Mouse (Mus musculus) mouse trophoblast stem cell (cell line): ENCODE measurements around the gene Treh.
"Not testable (repeated sequence)": the region's sequence is repeated elsewhere in the genome, so short reads cannot be mapped to it uniquely, and the experiment has no call there.

ENCODE experiments used
- in situ Hi-C, 2 experiments: fragments of 300-500 bp; cut with MseI, MboI; formaldehyde crosslinking; loops; 2 replicates in 1 of 2; 3 replicates in 1 of 2; pipeline ENCODE4 v1.15.1; 2025

Treh gene

DNA sequence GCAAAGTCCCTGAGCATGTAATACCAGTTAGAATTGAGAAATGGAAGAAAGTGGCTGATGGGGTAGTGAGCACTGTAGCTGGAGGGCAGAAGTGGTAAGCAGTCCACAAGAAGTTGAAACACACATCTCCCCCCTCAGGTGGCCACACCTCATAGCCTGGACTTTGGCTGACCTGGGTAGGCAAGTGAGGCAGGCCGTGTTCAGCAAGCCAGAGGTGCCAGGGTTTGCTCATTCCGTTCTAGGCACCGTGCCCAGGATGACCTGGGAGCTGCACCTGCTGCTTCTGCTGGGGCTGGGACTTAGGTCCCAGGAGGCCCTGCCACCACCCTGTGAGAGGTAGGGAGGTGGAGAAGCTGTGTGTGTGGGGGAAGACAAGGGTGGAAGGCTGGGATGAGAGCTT is at the start of gene Treh:
TSS of gene Treh (plus strand) at position 229 of the 400 bp plus-strand sequence.
- in situ Hi-C loops: no loop called here

DNA sequence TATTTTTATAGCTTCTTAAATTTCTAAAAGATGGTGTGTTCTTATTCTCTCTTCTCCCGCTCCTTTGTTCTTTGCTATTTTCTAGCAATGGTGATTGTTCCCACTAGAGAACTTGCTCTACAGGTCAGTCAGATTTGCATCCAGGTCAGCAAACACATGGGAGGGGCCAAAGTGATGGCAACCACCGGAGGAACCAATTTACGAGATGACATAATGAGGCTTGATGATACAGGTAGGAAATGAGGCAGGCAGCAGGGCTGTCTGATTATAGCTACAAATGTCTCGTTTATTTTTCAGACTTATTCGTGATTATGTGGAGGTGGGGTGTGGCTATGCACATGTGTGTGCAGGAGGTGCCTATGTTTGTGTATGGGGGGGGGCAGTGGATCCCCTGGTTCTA is 48.6 kb upstream of the Treh start:
- in situ Hi-C loops: no loop called here

DNA sequence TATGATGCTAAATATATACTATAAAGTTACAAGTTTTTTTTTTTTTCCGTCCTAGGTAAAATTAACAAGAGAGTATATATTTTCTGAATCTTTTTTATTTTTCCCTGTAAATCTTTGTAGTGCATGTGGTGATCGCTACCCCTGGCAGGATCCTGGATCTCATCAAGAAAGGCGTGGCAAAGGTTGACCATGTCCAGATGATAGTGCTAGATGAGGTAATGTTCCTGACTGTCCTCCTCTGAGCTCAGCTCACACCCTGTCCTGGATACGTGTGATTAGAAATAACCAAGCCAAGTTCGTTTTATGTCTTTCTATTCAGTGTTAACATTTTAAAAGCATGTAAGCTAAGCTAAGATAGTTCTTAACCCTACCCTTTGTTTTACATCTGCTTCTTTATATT is 46.8 kb upstream of the Treh start:
- in situ Hi-C loops: no loop called here

DNA sequence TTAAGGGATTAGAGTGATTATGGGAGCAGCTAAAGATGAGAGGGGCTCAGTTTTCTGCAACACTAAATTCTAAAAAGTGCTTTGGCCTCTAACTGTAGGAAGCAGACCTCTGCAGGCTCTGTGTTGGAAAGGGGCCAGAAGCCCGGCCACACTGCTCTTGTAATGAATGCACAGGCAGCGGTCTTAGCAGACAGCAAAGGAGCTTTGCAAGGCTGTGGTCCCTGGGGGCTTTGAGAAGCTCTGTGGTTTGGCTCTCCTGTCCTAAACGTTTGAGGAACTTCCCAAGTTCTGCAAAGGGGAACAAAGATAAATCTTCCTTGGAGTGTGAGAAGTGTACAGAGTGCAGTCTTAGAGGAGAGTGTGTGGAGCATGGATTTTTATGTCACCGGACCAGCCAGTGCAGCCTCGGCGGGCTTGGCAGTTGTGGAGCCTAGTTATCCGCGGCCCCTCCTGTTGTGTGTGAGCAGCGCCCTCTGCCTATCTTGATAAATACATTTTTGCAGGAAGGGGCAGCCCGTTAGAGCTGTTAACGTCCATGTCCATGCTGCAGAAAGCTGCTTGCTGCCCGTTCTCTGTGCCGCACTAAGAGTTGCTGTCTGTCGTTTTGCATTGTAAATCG is 35.4 kb upstream of the Treh start:
- in situ Hi-C loops: no loop called here

DNA sequence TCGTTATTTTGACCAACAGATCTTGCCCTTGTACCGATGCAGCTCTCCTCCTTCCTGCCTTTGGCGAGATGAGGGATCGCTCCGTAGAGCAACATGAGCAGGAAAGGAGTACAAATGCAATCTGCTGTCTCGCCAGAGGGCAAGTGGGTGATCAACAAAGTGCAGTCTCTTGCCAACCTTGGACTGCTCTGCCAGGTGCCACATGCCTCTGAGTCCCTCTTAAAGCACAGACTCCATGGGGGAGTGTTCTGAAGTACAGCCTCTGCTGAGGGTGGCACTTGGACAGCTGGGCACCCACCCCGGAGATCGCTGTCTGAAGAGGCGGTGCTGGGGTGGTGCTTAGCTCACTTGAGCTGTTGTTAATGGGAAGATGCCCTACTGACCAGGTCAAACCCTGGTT is 34.3 kb upstream of the Treh start:
- in situ Hi-C loops: not testable (repeated sequence)

DNA sequence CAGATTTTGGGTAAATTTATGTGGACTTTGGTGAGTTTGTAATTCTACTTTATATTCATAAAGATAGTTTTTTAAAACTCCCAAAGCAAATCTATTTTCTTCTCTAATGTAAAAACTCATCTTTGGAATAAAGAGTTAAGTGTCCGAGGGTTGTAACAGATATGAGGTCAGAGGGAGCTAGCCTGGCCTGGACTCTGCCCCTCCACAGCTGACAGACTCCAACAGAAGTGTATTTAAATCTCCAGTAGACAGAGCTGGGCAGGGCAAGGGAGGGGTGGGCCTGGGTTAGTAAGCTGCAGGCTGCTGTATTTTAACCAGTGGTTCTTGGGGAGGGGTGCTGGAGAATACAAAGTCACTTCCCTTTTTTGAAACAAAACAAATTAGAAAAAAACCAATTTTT is 33.0 kb upstream of the Treh start:
- in situ Hi-C loops: not testable (repeated sequence)

DNA sequence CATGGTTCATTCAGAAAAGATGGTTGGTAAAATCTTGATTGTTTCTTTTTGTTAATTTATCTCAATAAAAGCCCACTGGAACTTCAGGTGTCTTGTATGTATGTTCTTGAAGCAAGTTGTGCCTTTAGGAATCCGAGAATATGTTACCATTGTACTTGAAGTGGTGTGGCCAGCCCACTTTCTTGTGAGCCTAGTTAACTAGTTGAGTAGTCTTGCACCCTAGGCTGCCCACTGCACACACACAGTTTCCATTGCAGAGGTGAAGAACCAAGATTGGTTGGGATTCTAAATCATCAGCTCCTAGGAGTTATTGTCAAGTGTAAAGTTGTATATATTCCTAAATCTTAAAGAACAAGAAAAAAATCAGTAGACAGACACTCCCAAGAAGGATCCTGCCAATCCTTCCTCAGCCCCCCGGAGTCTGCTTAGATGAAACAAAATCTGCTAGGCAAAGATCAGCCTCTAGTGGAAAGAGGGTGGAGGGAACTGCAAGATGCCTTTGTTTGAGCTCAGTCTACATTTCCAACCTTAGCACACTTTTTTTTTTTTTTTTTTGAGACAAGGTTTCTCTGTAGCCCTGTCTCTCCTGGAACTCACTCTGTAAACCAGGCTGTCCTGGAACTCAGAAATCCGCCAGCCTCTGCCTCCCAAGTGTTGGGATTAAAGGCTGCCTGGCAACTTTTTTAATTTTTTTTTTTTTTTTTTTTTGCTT is 32.2 kb upstream of the Treh start:
- in situ Hi-C loops: no loop called here

DNA sequence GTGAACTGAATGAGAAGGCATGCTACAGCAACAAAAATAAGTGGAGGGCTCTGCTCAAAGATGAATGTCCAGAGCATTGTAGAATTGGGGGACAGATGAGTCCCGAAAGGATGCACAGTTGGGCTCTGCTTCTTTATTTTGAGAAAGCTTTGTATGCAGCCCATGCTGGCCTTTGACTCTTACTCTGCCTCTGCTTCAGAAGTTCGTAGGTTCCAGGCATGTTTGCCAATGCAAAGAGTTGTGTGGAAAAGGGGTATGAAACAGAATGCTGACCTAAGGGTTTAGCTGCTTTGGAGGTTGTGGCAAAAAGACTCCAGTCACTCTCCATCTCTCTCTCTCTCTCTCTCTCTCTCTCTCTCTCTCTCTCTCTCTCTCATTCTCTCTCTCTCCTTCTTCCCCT is 31.4 kb upstream of the Treh start:
- in situ Hi-C loops: no loop called here

DNA sequence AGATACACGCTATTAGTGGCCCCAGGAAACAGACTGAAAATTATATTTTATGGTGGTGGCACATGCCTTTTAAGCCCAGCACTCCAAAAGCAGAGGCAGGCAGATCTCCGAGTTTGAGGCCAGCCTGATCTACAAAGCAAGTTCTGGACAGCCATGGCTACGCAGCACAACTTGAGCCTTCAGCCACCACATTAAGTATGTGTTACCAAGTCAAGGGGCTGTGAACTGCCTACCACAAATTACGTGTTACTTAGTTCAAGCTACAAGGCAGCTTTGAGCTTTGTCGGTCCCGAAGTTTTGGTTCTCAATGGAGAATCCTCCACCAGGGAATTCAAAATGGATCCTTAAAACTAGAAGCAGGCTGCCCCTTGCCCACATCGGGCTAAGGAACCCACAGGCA is 29.9 kb upstream of the Treh start:
- in situ Hi-C loops: no loop called here

DNA sequence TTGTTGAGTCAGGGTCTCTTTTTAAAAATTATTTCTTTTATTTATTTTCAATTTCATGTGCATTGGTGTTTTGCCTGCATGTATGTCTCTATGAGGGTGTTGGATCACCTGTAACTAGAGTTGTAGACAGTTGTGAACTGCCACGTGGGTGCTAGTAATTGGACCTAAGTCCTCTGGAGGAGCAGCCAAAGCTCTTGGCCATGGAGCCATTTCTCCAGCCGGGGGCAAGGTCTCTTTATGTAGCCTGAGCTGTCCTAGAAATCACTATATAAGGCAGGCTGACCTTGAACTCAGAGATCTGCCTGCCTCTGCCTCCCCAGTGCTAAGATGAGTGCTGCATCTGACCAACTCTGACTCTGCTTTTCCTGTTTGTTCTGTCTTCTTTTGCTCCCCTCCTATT is 28.8 kb upstream of the Treh start:
- in situ Hi-C loops: no loop called here

DNA sequence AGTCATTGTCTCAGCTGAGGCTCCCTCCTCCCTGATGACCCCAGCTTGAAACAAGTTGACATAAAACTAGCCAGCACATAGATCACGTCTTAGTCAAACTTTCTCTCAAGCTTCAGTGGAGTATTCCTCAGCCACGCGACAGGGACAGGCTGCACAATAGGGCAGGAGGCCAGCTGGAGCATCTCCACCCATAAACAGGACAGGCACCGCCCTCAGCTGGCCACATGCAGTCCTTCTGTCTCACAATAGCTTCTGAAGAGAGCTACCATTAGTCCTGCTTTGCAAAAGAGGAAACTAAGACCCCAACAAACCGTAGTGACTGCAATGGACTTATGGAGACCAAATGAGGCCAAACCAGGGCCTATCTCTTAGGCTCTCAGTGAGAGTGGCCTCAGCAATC is 27.6 kb upstream of the Treh start:
- in situ Hi-C loops: no loop called here

DNA sequence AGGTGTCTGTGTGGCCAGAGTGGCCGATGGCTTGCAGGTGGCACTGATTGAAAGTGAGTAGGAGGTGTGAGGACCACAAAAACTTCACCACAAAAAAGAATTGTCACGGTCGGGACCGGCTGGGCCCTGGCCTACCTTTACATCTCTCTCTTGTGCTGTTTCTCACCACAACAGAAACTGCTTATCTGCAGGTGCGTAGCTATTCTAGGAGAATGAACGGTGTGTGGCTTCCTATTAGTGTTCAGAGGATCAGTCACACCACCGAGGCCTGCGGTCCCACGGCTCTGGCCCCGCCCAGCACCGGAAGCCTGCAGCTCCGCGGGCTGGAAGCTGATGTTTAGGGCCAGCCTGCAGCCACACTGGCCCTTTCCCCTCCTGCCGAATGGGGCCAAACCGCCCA is 27.1 kb upstream of the Treh start:
- in situ Hi-C loops: no loop called here

DNA sequence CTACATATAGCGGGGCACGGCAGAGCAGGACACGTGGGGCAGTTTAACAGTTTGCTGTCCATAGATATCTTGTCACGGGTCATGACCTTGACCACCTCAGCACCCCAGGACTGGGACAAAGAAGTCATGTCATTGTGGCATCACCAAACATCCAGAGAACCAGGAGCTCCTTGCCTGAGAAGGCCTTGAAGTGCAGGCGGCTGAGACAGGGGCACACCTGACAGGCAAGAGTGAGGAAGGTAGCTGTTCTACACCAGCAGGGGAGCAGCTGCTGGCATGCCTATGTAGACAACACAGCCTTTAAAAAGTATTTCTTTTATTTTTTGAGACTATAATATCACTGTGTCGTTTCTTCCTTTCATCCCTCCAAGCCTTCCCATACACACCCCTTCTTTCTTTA is 26.7 kb upstream of the Treh start:
- in situ Hi-C loops: no loop called here

DNA sequence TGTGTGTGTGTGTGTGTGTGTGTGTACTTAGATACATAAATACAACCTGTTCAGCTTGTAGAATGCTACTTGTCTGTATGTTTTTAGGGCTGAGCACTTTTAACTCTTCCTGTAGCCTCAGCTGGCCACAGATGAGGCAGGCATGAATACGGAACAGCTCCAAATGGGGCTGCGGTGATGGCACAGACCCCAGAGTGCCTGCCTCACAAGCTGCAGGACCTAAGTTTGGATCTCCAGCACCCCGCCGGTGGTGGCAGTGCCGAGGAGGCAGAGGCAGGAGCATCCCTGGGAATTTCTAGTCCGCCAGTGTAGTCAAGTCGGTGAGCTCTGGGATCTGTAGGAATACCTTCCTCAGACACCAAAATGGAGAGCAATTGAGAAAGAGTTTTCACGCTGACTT is 26.0 kb upstream of the Treh start:
- in situ Hi-C loops: no loop called here

DNA sequence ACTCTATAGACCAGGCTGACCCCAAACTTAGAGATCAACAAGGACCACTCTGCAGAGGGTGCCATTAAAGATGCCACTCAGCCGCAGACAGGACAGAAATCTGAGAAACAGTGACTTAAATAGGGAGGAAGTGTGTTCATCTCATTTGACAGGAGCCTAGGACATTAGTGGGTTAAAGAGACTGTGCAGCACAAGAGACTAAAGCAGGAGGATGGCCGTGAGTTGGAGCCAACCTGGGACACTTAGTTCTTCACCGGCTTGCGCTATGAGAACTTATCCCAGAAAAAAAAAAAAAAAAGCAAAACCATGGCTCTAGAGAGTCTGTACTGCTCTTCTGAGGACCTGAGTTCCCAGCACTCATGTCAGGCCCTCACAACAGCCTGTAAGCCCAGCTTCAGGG is 25.4 kb upstream of the Treh start:
- in situ Hi-C loops: no loop called here

DNA sequence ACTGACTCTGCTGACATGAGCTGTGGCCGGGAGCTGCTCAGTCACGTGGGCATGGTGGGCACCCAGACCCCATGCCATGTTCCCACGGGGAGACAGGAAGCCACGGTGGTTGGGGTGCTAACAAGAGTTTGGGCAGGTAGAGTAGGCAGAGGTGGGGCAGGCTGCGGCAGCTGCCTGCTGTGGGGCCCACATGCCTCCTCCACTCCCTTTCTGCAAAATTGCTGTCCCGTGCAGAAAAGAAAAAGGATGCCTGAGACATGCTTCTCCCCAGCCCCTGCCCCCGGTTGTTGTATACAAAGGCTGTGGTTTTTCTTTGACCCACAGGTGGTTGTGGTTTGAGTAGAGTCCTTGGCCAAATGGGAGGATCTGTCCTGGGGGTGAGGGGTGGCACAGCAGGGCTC is 24.2 kb upstream of the Treh start:
- in situ Hi-C loops: no loop called here

DNA sequence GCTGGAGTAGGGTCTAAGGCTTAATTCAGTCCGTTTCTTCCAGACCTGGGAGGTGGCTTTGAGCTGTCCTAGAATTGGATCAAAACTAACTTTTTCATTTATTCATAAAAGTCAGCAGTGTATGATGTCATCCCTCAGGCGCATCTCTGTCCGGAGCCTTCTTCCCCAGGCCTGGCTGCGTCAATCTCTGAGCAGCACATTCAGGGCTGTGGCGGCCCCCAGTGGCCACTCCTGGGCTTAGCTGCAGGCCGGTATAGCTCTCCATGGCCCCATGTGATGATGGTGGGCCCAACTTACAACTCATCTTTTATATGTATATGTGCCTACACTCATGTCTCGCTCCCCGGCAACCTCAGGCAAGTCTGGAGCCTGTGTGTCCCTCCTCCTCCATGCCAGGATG is 21.0 kb upstream of the Treh start:
- in situ Hi-C loops: no loop called here

DNA sequence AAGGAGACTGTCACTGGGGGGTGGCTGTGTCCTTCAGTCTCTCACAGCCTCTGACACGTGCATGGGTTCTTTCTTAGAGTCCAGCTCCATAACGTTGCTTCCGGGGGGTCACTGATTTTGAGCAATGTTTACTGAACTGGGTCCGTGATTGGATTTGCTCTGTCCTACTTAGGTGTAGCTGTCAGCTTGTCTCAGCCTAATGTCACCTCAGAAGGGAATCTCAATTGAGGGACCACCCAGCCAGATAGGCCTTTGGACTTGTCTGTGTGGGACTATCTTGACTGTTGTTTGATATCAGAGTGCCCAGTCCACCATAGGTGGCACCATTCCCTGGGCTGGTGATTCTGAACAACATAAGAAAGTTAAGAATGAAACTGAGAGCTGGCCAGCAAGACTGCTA is 19.1 kb upstream of the Treh start:
- in situ Hi-C loops: no loop called here

DNA sequence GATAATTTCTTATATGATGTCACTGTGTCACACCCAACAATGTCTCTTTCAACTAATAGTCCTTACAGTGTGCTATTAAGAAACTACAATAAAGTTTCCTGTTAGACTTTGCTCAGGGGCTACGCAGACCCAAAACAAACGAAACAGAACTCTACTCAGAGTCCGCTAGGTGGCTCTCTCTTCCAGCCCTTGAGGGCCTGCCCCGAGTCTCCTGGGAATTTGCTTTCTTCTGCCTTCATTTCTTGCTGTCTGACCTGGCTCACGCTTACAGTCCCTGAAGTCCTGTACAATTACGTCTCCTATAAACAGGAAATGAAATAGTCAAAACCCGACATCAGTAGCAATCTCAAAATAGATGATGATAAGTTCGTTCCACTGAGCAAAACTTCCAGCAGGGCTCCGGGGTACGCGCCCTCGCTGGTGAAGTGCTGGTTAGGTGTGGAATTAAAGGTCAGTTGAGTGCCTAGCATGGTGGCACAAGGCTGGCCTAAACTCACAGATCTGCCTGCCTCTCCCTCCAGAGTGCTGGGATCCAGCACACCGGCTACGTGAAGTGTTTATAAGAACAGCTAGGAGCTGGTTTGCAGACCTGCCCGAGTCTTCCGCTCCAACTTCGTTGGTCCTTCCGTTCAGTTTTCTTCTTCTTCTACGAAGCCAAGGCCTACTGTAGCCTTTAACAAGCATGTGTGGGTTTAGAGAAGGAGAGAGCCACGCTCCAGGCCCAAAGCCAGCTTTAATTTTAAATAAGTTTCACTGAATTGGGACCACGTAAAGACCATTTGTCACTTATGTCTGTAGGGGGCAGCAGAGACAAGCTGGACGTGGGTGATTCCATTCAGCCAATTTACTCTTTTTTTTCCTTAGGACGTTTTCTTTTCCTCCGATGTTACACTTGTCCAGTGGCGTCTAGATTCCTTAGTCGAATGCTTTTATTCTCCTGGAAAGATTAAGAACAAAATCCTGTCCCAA is 17.7 kb upstream of the Treh start:
- in situ Hi-C loops: no loop called here

DNA sequence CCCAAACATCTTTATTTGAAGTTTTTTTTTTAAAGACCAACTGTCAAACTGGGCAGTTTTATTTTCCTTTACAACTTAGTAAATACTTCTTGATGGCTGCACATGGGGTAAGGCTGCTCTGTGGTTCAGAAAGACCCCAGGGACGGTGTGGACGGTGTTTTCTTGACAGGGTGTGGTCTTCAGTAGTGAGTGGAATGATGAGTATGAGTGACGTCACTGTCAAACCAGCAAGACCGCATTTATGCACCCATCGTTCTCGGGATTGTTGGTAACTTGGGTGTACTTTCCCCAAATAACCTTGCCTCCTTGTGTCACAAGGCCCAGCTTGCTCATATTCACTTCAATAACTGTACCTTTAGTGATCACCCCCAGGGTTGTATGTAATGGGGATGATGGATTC is 9.3 kb upstream of the Treh start:
- in situ Hi-C loops: no loop called here

DNA sequence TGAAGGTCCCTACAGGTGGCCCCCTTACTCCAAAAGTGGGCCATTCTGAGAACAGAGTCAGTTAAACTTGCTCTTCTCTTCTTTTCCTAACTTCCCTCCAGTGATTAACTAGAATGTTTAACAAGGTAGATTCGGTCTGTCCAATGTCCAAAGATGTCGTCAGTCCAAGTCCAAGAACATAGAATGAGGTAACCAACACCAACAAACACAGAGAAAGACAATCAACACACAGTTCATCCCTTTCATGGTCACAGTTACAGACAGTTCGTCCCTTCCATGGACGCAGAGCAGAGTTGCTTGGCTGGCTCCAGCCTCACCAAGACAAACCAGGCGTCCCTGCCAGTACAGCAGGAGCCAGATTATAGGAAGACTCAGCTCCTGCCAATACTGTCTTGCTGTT is 1.6 kb upstream of the Treh start:
- in situ Hi-C loops: no loop called here

DNA sequence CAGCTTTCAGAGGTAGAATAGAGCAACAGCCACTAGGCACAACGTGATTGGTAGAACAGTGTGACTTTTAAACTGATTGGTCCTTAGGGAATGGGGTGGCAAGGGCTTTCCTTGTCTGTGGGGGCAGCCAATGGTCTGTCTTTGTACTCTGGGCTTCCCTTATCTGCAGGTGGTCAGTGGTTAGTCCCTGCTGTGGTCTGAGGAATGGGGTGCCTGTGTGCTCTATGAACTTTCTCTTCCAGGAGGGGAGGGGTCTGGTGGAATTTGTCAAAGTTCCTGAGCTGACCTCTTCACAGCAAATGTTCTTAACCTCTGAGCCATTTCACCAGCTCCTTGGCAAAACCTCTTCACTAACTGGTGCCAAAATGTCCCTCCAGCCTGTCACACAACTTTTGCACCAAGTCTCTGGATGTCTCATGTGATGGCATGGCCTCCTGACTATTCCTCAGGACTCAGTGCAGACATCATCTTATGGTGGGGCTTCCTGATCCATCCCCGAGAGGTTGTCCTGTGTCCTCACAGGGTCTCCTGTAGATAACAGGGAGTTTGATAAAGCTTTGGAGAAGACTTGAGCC is 655 bp upstream of the Treh start:
- in situ Hi-C loops: no loop called here
